Mouse (Mus musculus) stomach, postnatal 0 days (tissue): ENCODE measurements at regions not wholly inside any gene's neighbourhood (a gene's known extent, or its start where the extent isn't known, plus 50 kb on each side); places are given as distances from the start of the nearest gene placed in this dataset.

Source experiments
- ATAC-seq: fragments of 200-750 bp; cut with Nextera tagmentation; 2 replicates; pipeline ENCODE4 v1.8.0; 2017; ENCODE audit not compliant: low FRiP score, low TSS enrichment
- DNase-seq: peaks from one replicate; pipeline ENCODE4 v3.0.0-alpha.2; 2016; ENCODE audit warnings: low spot score
- H3K27ac ChIP-seq: fragments of 300-500 bp; sonication (generic); replicated peaks from 2 replicates; pipeline ENCODE4 v1.5.1; 2014; ENCODE audit warnings: mild to moderate bottlenecking, control low read depth
- H3K27me3 ChIP-seq: fragments of 300-500 bp; sonication (generic); 2 replicates; pipeline ENCODE4 v1.6.1; 2014; ENCODE audit warnings: low read length; ENCODE audit not compliant: control insufficient read depth, insufficient read depth
- H3K36me3 ChIP-seq: fragments of 300-500 bp; sonication (generic); 2 replicates; pipeline ENCODE4 v1.6.1; 2014; ENCODE audit warnings: low read length, mixed read lengths; ENCODE audit not compliant: control insufficient read depth, insufficient read depth
- H3K4me1 ChIP-seq: fragments of 300-500 bp; sonication (generic); replicated peaks from 2 replicates; pipeline ENCODE4 v1.6.1; 2014; ENCODE audit warnings: antibody characterized with exemption; ENCODE audit not compliant: control insufficient read depth, insufficient read depth
- H3K4me2 ChIP-seq: fragments of 300-500 bp; sonication (generic); replicated peaks from 2 replicates; pipeline ENCODE4 v1.6.1; 2014; ENCODE audit warnings: low read depth, mild to moderate bottlenecking, control low read depth, moderate library complexity
- H3K4me3 ChIP-seq: fragments of 300-500 bp; sonication (generic); 2 replicates; pipeline ENCODE4 v1.5.1; 2014; ENCODE audit warnings: low read depth, low read length, control low read depth
- H3K9ac ChIP-seq: fragments of 300-500 bp; sonication (generic); 2 replicates; pipeline ENCODE4 v1.6.1; 2014; ENCODE audit warnings: mild to moderate bottlenecking, low read length, control low read depth, mixed read lengths
- H3K9me3 ChIP-seq: fragments of 300-500 bp; sonication (generic); 2 replicates; pipeline ENCODE4 v1.6.1; 2016; ENCODE audit warnings: low read length; ENCODE audit not compliant: control insufficient read depth
- CTCF ChIP-seq: IDR thresholded peaks from 2 replicates; pipeline ENCODE4 v1.5.1; 2016; ENCODE audit warnings: antibody characterized with exemption, low read depth, mild to moderate bottlenecking, moderate library complexity
- EP300 ChIP-seq: optimal IDR thresholded peaks from 2 replicates; pipeline ENCODE3; 2016; ENCODE audit warnings: antibody characterized with exemption
- WGBS: fragments of 180-500 bp; shearing (Covaris S2); extraction: QIAGEN DNeasy Blood & Tissue Kit; methylation state at CpG from one replicate; pipeline ENCODE4 v1.1.7; 2014; 5-methylcytosine and 5-hydroxymethylcytosine counted together

DNA sequence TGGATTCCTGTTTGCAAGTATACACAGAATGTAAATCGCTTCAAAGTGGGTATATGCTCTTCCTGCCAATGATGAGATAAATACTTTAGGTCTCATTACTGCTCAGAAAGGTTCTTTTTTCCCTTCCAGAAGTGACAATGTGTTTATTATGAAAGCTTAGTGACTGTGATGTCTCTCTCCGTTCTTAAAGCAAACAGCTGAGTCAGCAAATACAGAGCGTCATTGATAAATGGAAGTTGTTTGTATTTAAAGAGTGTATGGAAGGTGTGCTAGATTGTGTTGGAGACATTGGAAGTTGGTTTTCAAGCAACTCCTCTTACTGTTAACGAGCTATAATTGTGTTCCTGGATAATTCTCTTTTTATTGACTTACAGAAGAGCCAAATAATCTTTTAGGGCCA, 408.0 kb downstream of the Prr30 start:
- 62% methylated on average over 4 of the region's 4 CpGs for WGBS
- no peaks in the 10 kb centered on the region for H3K4me1 ChIP-seq
- no peak overlapping the region for H3K27ac ChIP-seq
- no peak overlapping the region for H3K4me3 ChIP-seq
- no peak overlapping the region for H3K4me2 ChIP-seq
- H3K9ac ChIP-seq = no peak overlapping the region
- no peak for DNase-seq
- TF ChIP-seq CTCF (no peak), EP300 (no peak)
- no peak for ATAC-seq
- H3K9me3 ChIP-seq = no peaks in the 10 kb centered on the region
- no peaks in the 10 kb centered on the region for H3K36me3 ChIP-seq
- no peaks in the 10 kb centered on the region for H3K27me3 ChIP-seq

DNA sequence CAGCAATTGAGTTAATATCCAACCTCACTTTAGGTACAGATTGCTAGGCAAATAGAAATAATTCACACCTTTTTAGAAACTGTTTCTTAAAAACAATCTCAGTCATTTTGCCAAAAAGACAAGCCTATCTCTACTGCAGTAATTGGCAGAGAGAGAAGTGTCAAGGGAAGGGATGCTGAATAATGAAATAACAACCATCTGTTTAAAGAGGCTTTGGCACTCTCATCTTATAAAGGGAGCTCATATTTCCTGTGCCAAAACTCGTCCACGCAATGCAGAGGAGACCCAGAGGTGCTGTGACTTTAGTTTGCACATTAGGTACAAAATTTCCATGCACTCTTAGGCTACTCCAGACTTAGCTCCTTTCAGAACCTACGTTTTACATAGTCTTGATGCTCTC, 418.2 kb downstream of the Prr30 start:
- H3K9ac ChIP-seq = no peak overlapping the region
- H3K36me3 ChIP-seq = no peaks in the 10 kb centered on the region
- TF ChIP-seq EP300 (no peak), CTCF (no peak)
- no peaks in the 10 kb centered on the region for H3K4me1 ChIP-seq
- no peak overlapping the region for H3K4me3 ChIP-seq
- no peak overlapping the region for H3K4me2 ChIP-seq
- H3K27ac ChIP-seq = no peak overlapping the region
- H3K27me3 ChIP-seq = no peaks in the 10 kb centered on the region
- DNase-seq = no peak
- no peak for ATAC-seq
- H3K9me3 ChIP-seq = no peaks in the 10 kb centered on the region
- WGBS = 65% methylated on average over 3 of the region's 3 CpGs

DNA sequence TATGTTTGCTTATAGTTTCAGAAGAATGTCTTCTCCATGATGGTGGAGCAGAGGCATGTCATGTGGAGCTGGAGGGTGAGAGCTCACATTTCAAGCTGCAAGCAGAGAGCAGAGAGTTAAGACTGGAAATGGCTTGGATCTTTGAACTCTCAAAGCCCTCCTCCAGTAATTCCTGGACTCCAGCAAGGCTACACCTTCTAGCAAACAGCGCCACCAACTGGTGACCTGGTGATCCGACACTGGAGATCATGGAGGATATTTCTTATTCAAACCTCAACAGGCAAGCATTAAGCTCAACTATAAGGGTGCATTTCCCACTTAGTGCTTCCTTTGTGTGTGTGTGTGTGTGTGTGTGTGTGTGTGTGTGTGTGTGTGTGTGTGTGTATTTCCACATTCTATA, 446.2 kb downstream of the Prr30 start:
- peak; percentile 60 for TF ChIP-seq CTCF
- TF ChIP-seq EP300 = no peak
- H3K36me3 ChIP-seq = no peaks in the 10 kb centered on the region
- no peak overlapping the region for H3K4me3 ChIP-seq
- H3K4me1 ChIP-seq = no peaks in the 10 kb centered on the region; the same call in 1 of the 2 replicates
- no peak overlapping the region for H3K27ac ChIP-seq
- 48% methylated on average over 2 of the region's 2 CpGs for WGBS
- no peaks in the 10 kb centered on the region for H3K27me3 ChIP-seq
- H3K4me2 ChIP-seq = no peak overlapping the region
- ATAC-seq (no peak), DNase-seq (peak; percentile 35)
- no peak overlapping the region for H3K9ac ChIP-seq
- H3K9me3 ChIP-seq = no peaks in the 10 kb centered on the region

DNA sequence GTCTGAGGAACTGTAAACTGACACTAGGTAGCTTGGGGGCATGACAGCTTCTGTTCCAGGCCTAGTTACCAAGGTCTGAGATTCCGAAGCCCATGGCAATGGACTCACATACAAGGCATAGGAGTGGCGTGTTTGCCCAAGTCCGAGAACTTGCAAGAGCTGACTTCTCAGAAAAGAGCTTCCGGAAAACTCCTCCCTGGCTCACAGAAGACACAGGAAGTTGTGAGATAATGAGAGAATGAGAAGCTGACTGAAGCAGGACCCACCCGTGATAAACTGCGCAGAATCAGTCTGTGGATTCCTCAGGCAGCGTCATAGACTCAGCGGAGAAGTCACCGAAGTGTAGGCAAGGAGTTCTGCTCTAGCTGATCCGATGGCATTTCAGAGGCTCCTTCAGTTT, 447.4 kb downstream of the Prr30 start:
- Histone ChIP-seq H3K4me3 (no peak overlapping the region), H3K4me1 (no peaks in the 10 kb centered on the region; the same call in 1 of the 2 replicates), H3K27ac (no peak overlapping the region), H3K4me2 (no peak overlapping the region), H3K9me3 (no peaks in the 10 kb centered on the region), H3K27me3 (no peaks in the 10 kb centered on the region), H3K36me3 (no peaks in the 10 kb centered on the region), H3K9ac (no peak overlapping the region)
- DNase-seq (no peak), ATAC-seq (no peak)
- 82% methylated on average over 10 of the region's 10 CpGs for WGBS
- no peak for TF ChIP-seq CTCF
- no peak for TF ChIP-seq EP300

DNA sequence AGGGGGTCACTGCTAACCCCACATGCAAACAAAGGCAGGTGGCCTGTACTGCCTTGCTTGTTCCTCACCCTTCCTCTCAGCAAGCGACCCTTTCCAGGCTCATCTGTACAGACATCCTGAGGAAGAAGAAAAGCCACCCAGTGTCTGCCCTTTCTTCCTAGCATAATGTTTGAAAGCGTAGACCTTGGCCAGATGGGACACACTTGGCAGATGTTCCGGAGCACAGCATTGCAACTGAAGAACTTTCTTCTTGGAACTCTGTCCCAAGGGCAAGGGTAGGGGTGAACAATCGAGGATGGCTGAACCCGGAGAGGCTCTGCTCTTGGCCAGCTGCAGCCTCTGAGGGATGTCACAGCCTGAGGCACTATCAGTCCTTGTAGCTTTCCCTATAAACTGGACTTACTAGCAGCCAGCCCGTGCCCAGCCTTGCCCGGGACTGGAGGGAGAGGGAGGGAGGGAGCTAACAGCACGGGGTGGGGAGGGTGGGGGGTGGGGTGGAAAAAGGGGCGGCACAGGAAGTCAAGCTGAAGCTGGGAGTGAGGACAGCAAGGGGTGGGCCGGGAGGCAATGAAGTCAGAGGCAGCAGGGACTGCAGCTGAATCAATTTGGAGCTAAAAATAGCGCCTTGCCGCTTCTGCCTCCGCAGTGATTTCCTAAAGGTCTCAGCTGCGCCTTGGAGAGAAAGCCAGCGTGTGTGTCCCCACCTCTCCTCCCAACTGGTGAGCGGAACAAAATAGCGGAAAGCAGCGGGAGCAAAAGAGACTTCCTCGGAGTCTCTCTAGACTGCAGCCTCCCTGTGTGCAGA, 450.2 kb downstream of the Prr30 start:
- DNase-seq (peak; percentile 72), ATAC-seq (peak; percentile 93)
- Histone ChIP-seq H3K4me3 (peak overlapping the region; percentile 34), H3K27ac (peak overlapping the region; percentile 77), H3K36me3 (no peaks in the 10 kb centered on the region), H3K9ac (peak overlapping the region; percentile 52), H3K9me3 (no peaks in the 10 kb centered on the region), H3K4me1 (no peaks in the 10 kb centered on the region; the same call in 1 of the 2 replicates), H3K4me2 (peak overlapping the region; percentile 58), H3K27me3 (no peaks in the 10 kb centered on the region)
- TF ChIP-seq CTCF = no peak
- WGBS = 12% methylated on average over 19 of the region's 19 CpGs

DNA sequence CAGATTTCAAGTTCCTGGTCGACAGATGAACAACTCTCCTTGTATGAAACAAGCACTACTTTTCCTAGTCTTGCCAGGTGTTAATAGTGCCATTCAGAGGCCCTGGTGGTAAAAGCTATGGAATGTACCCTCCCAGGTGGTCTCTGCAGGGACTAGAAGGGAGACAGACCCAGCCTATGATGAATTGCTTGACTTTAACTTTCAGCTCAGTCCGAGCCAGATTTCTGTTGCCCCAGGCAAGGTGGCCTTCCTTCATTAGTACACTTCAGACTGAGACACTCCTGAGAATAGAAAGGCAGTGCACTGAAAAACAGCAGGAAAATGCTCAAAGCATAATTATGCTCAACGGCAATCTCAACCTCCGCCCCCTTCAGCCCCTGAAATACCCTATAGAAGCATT, 450.8 kb upstream of the Klf12 start:
- Histone ChIP-seq H3K9ac (no peak overlapping the region), H3K4me1 (no peaks in the 10 kb centered on the region), H3K27ac (no peak overlapping the region), H3K4me2 (no peak overlapping the region), H3K9me3 (no peaks in the 10 kb centered on the region), H3K36me3 (no peaks in the 10 kb centered on the region), H3K27me3 (no peaks in the 10 kb centered on the region), H3K4me3 (no peak overlapping the region)
- DNase-seq = no peak
- 61% methylated on average over 4 of the region's 4 CpGs for WGBS
- no peak for TF ChIP-seq EP300
- TF ChIP-seq CTCF = no peak
- no peak for ATAC-seq
